Mouse (Mus musculus): Measurements from ENCODE around the gene Cenpm. TPM values are rescaled to one million over a fixed set of nuclear protein-coding genes. Genes with fewer than 3 reads are reported as not detected.

Cenpm gene
- total RNA-seq, 2 experiments from 2014 or later = 23.8 to 24.7 TPM

- no peak for DNase-seq
Observed at GRCm38 (mm10) chr15:82243311-82243710, 1.2 kb downstream of the Cenpm start.

- DNase-seq = peak; percentile 87
Observed at GRCm38 (mm10) chr15:82236565-82236964, 8.0 kb downstream of the Cenpm start.

GRCm38 (mm10) chr15:82235661-82236060, 8.9 kb downstream of the Cenpm start:
- DNase-seq = no peak

- DNase-seq = no peak
Observed at GRCm38 (mm10) chr15:82232651-82233050, 11.9 kb downstream of the Cenpm start.

GRCm38 (mm10) chr15:82231591-82232378, 12.8 kb downstream of the Cenpm start:
- peak; percentile 39 for DNase-seq

GRCm38 (mm10) chr15:82231100-82231499, 13.4 kb downstream of the Cenpm start:
- DNase-seq = no peak

- DNase-seq = no peak
Observed at GRCm38 (mm10) chr15:82230098-82230611, 14.4 kb downstream of the Cenpm start.

GRCm38 (mm10) chr15:82229542-82230045, 15.0 kb downstream of the Cenpm start:
- DNase-seq = no peak

- no peak for DNase-seq
Observed at GRCm38 (mm10) chr15:82225769-82226168, 18.8 kb downstream of the Cenpm start.

- DNase-seq = no peak
Observed at GRCm38 (mm10) chr15:82224602-82225215, 19.8 kb downstream of the Cenpm start.

GRCm38 (mm10) chr15:82223657-82224601, 20.6 kb downstream of the Cenpm start, which contains the start of gene Tnfrsf13c:
Gene Tnfrsf13c (minus strand): TSS chr15:82224369.
- DNase-seq = peak; percentile 57

GRCm38 (mm10) chr15:82223251-82223650, 21.3 kb downstream of the Cenpm start:
- no peak for DNase-seq

- no peak for DNase-seq
Observed at GRCm38 (mm10) chr15:82221104-82221860, 23.3 kb downstream of the Cenpm start.

- no peak for DNase-seq
Observed at GRCm38 (mm10) chr15:82220003-82220675, 24.4 kb downstream of the Cenpm start.

GRCm38 (mm10) chr15:82218778-82219666, 25.5 kb downstream of the Cenpm start:
- no peak for DNase-seq

GRCm38 (mm10) chr15:82217980-82218379, 26.6 kb downstream of the Cenpm start:
- no peak for DNase-seq

- DNase-seq = no peak
Observed at GRCm38 (mm10) chr15:82217039-82217438, 27.5 kb downstream of the Cenpm start.

- DNase-seq = no peak
Observed at GRCm38 (mm10) chr15:82216142-82216827, 28.3 kb downstream of the Cenpm start.
